Mouse (Mus musculus) midbrain, embryonic 13.5 days (tissue): ENCODE measurements around the gene Cib1. TPM values are rescaled to one million over a fixed set of nuclear protein-coding genes. Genes with fewer than 3 reads are reported as not detected.
A peak's percentile ranks its signal among the peaks of the same experiment; 100 is the strongest.

Experiments used
- ATAC-seq: fragments of 200-750 bp; cut with Nextera tagmentation; 2 replicates; pipeline ENCODE4 v1.8.0; 2017; ENCODE audit warnings: mild to moderate bottlenecking, moderate TSS enrichment, moderate library complexity
- H3K27ac ChIP-seq: fragments of 300-500 bp; sonication (generic); 2 replicates; pipeline ENCODE4 v1.5.1; 2015; ENCODE audit warnings: inconsistent platforms, mild to moderate bottlenecking, moderate library complexity
- H3K27me3 ChIP-seq: fragments of 300-500 bp; sonication (generic); 2 replicates; pipeline ENCODE4 v1.6.1; 2015; ENCODE audit warnings: mild to moderate bottlenecking, inconsistent platforms
- H3K36me3 ChIP-seq: fragments of 300-500 bp; sonication (generic); 2 replicates; pipeline ENCODE4 v1.6.1; 2015; ENCODE audit warnings: mild to moderate bottlenecking, inconsistent platforms
- H3K4me1 ChIP-seq: fragments of 300-500 bp; sonication (generic); replicated peaks from 2 replicates; pipeline ENCODE4 v1.6.1; 2015; ENCODE audit warnings: inconsistent platforms
- H3K4me2 ChIP-seq: fragments of 300-500 bp; sonication (generic); replicated peaks from 2 replicates; pipeline ENCODE4 v1.6.1; 2015; ENCODE audit warnings: moderate library complexity, mild to moderate bottlenecking, inconsistent platforms
- H3K4me3 ChIP-seq: fragments of 300-500 bp; sonication (generic); replicated peaks from 2 replicates; pipeline ENCODE4 v1.5.1; 2015; ENCODE audit warnings: mild to moderate bottlenecking, inconsistent platforms
- H3K9ac ChIP-seq: fragments of 300-500 bp; sonication (generic); replicated peaks from 2 replicates; pipeline ENCODE4 v1.6.1; 2015; ENCODE audit warnings: mild to moderate bottlenecking, inconsistent platforms
- H3K9me3 ChIP-seq: fragments of 300-500 bp; sonication (generic); 2 replicates; pipeline ENCODE4 v1.6.1; 2016; ENCODE audit warnings: mild to moderate bottlenecking, inconsistent platforms
- WGBS: fragments of 180-500 bp; shearing (Covaris S2); methylation state at CpG from one replicate; pipeline ENCODE4 v1.1.7; 2015; 5-methylcytosine and 5-hydroxymethylcytosine counted together
- polyA plus RNA-seq: library from polyadenylated mRNA; unstranded; fragments of >200 nt; fragmentation: Nextera tagmentation; extraction: Ambion mirVana; gene quantifications from 2 replicates; pipeline ENCODE4 v1.2.1, GENCODE M21; 2015

Cib1 gene
- 30.1 and 38.1 TPM in 2 replicates for polyA plus RNA-seq

GRCm38 (mm10) chr7:80232489-80233029, at the start of gene Cib1, which contains the start of gene Gdpgp1:
Gene Cib1, minus strand, starts transcription at chr7:80232813.
Gene Gdpgp1, plus strand, starts transcription at chr7:80232865.
- H3K4me1 ChIP-seq, result peaks cover 26% of the 10 kb centered on the region
- no peaks in the 10 kb centered on the region for H3K9me3 ChIP-seq
- peak within 1 kb of the TSS; percentile 91 for H3K4me2 ChIP-seq
- peak within 1 kb of the TSS; percentile 65; the same call in 1 of the 2 replicates for H3K27ac ChIP-seq
- peak within 1 kb of the TSS; percentile 72 for H3K4me3 ChIP-seq
- WGBS, result 1% methylated on average over 56 of the region's 56 CpGs
- H3K27me3 ChIP-seq, result peaks cover 17% of the 10 kb centered on the region
- H3K36me3 ChIP-seq, result peaks cover 10% of the 10 kb centered on the region
- ATAC-seq, result peak; percentile 97
- peak within 1 kb of the TSS; percentile 68 for H3K9ac ChIP-seq

- H3K27me3 ChIP-seq, result no peaks in the 10 kb centered on the region
- H3K4me1 ChIP-seq, result no peaks in the 10 kb centered on the region
- no peak for ATAC-seq
- WGBS, result 88% methylated on average over 3 of the region's 3 CpGs
- no peak overlapping the region for H3K9ac ChIP-seq
- H3K27ac ChIP-seq, result no peak overlapping the region
- H3K4me2 ChIP-seq, result no peak overlapping the region
- no peak overlapping the region for H3K4me3 ChIP-seq
- H3K36me3 ChIP-seq, result peaks cover 94% of the 10 kb centered on the region
- no peaks in the 10 kb centered on the region for H3K9me3 ChIP-seq
Measured at GRCm38 (mm10) chr7:80281646-80282045, 49.0 kb upstream of the Cib1 start.

GRCm38 (mm10) chr7:80280998-80281397, 48.4 kb upstream of the Cib1 start:
- Histone ChIP-seq H3K4me2 (no peak overlapping the region), H3K27ac (no peak overlapping the region), H3K4me3 (no peak overlapping the region), H3K9me3 (no peaks in the 10 kb centered on the region), H3K9ac (no peak overlapping the region), H3K4me1 (no peaks in the 10 kb centered on the region), H3K36me3 (peaks cover 94% of the 10 kb centered on the region), H3K27me3 (no peaks in the 10 kb centered on the region)
- no peak for ATAC-seq
- 89% methylated on average over 2 of the region's 2 CpGs for WGBS

GRCm38 (mm10) chr7:80280032-80280431, 47.4 kb upstream of the Cib1 start:
- peaks cover 93% of the 10 kb centered on the region for H3K36me3 ChIP-seq
- ATAC-seq, result no peak

GRCm38 (mm10) chr7:80276374-80276773, 43.8 kb upstream of the Cib1 start:
- no peak for ATAC-seq
- no peak overlapping the region for H3K9ac ChIP-seq
- H3K36me3 ChIP-seq, result peaks cover 91% of the 10 kb centered on the region
- no peak overlapping the region for H3K4me3 ChIP-seq
- no peak overlapping the region for H3K4me2 ChIP-seq
- peaks cover 6% of the 10 kb centered on the region; the same call in 1 of the 2 replicates for H3K4me1 ChIP-seq
- no peak overlapping the region for H3K27ac ChIP-seq
- H3K27me3 ChIP-seq, result no peaks in the 10 kb centered on the region
- 93% methylated on average over 4 of the region's 4 CpGs for WGBS
- peaks cover 21% of the 10 kb centered on the region for H3K9me3 ChIP-seq

More at GRCm38 (mm10) chr7:80280032-80280431, 47.4 kb upstream of the Cib1 start:
- no peak overlapping the region for H3K9ac ChIP-seq
- no peaks in the 10 kb centered on the region for H3K4me1 ChIP-seq
- no peak overlapping the region for H3K4me2 ChIP-seq
- WGBS, result 90% methylated on average over 10 of the region's 10 CpGs
- H3K4me3 ChIP-seq, result no peak overlapping the region
- H3K27ac ChIP-seq, result no peak overlapping the region
- H3K27me3 ChIP-seq, result no peaks in the 10 kb centered on the region
- H3K9me3 ChIP-seq, result peaks cover 3% of the 10 kb centered on the region

GRCm38 (mm10) chr7:80273456-80273855, 40.8 kb upstream of the Cib1 start:
- Histone ChIP-seq H3K4me1 (peaks cover 29% of the 10 kb centered on the region), H3K27me3 (no peaks in the 10 kb centered on the region), H3K4me3 (no peak overlapping the region), H3K4me2 (no peak overlapping the region), H3K36me3 (peaks cover 65% of the 10 kb centered on the region), H3K27ac (no peak overlapping the region), H3K9me3 (peaks cover 21% of the 10 kb centered on the region), H3K9ac (no peak overlapping the region)
- 92% methylated on average over 2 of the region's 2 CpGs for WGBS
- no peak for ATAC-seq

- no peak for ATAC-seq
Measured at GRCm38 (mm10) chr7:80269751-80270255, 37.2 kb upstream of the Cib1 start.

GRCm38 (mm10) chr7:80268897-80269750, 36.5 kb upstream of the Cib1 start, which contains the start of gene Vps33b:
Gene Vps33b, plus strand, starts transcription at chr7:80269649.
- peak; percentile 96 for ATAC-seq
- Histone ChIP-seq H3K27me3 (no peaks in the 10 kb centered on the region), H3K9me3 (peaks cover 8% of the 10 kb centered on the region), H3K4me3 (peak within 1 kb of the TSS; percentile 75), H3K36me3 (peaks cover 54% of the 10 kb centered on the region), H3K4me1 (peaks cover 31% of the 10 kb centered on the region), H3K27ac (peak within 1 kb of the TSS; percentile 72), H3K4me2 (peak within 1 kb of the TSS; percentile 92), H3K9ac (peak within 1 kb of the TSS; percentile 92)
- WGBS, result 5% methylated on average over 21 of the region's 21 CpGs

More at GRCm38 (mm10) chr7:80269751-80270255, 37.2 kb upstream of the Cib1 start:
- Histone ChIP-seq H3K4me1 (peaks cover 31% of the 10 kb centered on the region), H3K4me3 (peak overlapping the region; percentile 75), H3K4me2 (peak overlapping the region; percentile 92), H3K27me3 (no peaks in the 10 kb centered on the region), H3K27ac (peak overlapping the region; percentile 72), H3K9ac (peak overlapping the region; percentile 92), H3K9me3 (peaks cover 15% of the 10 kb centered on the region), H3K36me3 (peaks cover 54% of the 10 kb centered on the region)
- WGBS, result 2% methylated on average over 23 of the region's 23 CpGs

GRCm38 (mm10) chr7:80267764-80268163, 35.2 kb upstream of the Cib1 start:
- WGBS, result 86% methylated on average over 1 of the region's 1 CpGs
- H3K9ac ChIP-seq, result no peak overlapping the region
- H3K4me2 ChIP-seq, result no peak overlapping the region
- H3K4me3 ChIP-seq, result no peak overlapping the region
- peaks cover 31% of the 10 kb centered on the region for H3K4me1 ChIP-seq
- no peak for ATAC-seq
- H3K27ac ChIP-seq, result no peak overlapping the region
- no peaks in the 10 kb centered on the region for H3K27me3 ChIP-seq
- no peaks in the 10 kb centered on the region for H3K9me3 ChIP-seq
- H3K36me3 ChIP-seq, result peaks cover 46% of the 10 kb centered on the region

GRCm38 (mm10) chr7:80264606-80265005, 32.0 kb upstream of the Cib1 start:
- Histone ChIP-seq H3K9ac (no peak overlapping the region), H3K4me3 (no peak overlapping the region), H3K4me2 (no peak overlapping the region), H3K4me1 (peaks cover 23% of the 10 kb centered on the region), H3K36me3 (peaks cover 36% of the 10 kb centered on the region), H3K9me3 (no peaks in the 10 kb centered on the region), H3K27ac (no peak overlapping the region), H3K27me3 (peaks cover 5% of the 10 kb centered on the region)
- WGBS, result 93% methylated on average over 12 of the region's 12 CpGs
- no peak for ATAC-seq

GRCm38 (mm10) chr7:80261372-80261990, 28.9 kb upstream of the Cib1 start:
- no peaks in the 10 kb centered on the region for H3K9me3 ChIP-seq
- H3K4me2 ChIP-seq, result peak overlapping the region; percentile 78
- peak overlapping the region; percentile 73 for H3K27ac ChIP-seq
- H3K4me1 ChIP-seq, result peaks cover 14% of the 10 kb centered on the region
- peaks cover 29% of the 10 kb centered on the region for H3K36me3 ChIP-seq
- peak overlapping the region; percentile 86 for H3K9ac ChIP-seq
- ATAC-seq, result peak; percentile 75
- under 1% methylated on average over 30 of the region's 32 CpGs for WGBS
- H3K27me3 ChIP-seq, result peaks cover 35% of the 10 kb centered on the region
- peak overlapping the region; percentile 80 for H3K4me3 ChIP-seq
